Mouse (Mus musculus): ENCODE measurements around the gene Myg1.
"Not testable (repeated sequence)": the region's sequence is repeated elsewhere in the genome, so short reads cannot be mapped to it uniquely, and the experiment has no call there.

The Myg1 gene

GRCm38 (mm10) chr15:102331610-102332015, at the start of gene Myg1:
Gene Myg1 (plus strand): TSS chr15:102331709.
- DNase-seq (ENCODE audit: extremely low read depth, insufficient read length, low spot score): peak; percentile 86

GRCm38 (mm10) chr15:102282463-102283292, 48.8 kb upstream of the Myg1 start:
- DNase-seq (ENCODE audit: extremely low read depth, insufficient read length, low spot score): no peak

- DNase-seq (ENCODE audit: extremely low read depth, insufficient read length, low spot score): no peak
These were observed 47.9 kb upstream of the Myg1 start for GRCm38 (mm10) chr15:102283648-102284047.

GRCm38 (mm10) chr15:102287395-102287794, 44.1 kb upstream of the Myg1 start:
- no peak for DNase-seq (ENCODE audit: extremely low read depth, insufficient read length, low spot score)

- peak; percentile 90 for DNase-seq (ENCODE audit: extremely low read depth, insufficient read length, low spot score)
These were observed 35.7 kb upstream of the Myg1 start, which contains the start of gene Espl1 for GRCm38 (mm10) chr15:102295633-102296367. Gene Espl1 (plus strand): TSS chr15:102296266.

- no peak for DNase-seq (ENCODE audit: extremely low read depth, insufficient read length, low spot score)
These were observed 35.0 kb upstream of the Myg1 start for GRCm38 (mm10) chr15:102296368-102297006.

- no peak for DNase-seq (ENCODE audit: extremely low read depth, insufficient read length, low spot score)
These were observed 29.0 kb upstream of the Myg1 start for GRCm38 (mm10) chr15:102302542-102302941.

GRCm38 (mm10) chr15:102308717-102309116, 22.8 kb upstream of the Myg1 start:
- DNase-seq (ENCODE audit: extremely low read depth, insufficient read length, low spot score): no peak

- no peak for DNase-seq (ENCODE audit: extremely low read depth, insufficient read length, low spot score)
These were observed 21.2 kb upstream of the Myg1 start for GRCm38 (mm10) chr15:102310074-102310845.

- DNase-seq (ENCODE audit: extremely low read depth, insufficient read length, low spot score): no peak
These were observed 20.0 kb upstream of the Myg1 start for GRCm38 (mm10) chr15:102311489-102311888.

- DNase-seq (ENCODE audit: extremely low read depth, insufficient read length, low spot score): no peak
These were observed 16.2 kb upstream of the Myg1 start for GRCm38 (mm10) chr15:102315292-102315691.

- peak; percentile 20 for DNase-seq (ENCODE audit: extremely low read depth, insufficient read length, low spot score)
These were observed 15.2 kb upstream of the Myg1 start for GRCm38 (mm10) chr15:102316263-102316662.

- DNase-seq (ENCODE audit: extremely low read depth, insufficient read length, low spot score): peak; percentile 44
These were observed 6.6 kb upstream of the Myg1 start for GRCm38 (mm10) chr15:102324654-102325473.

- DNase-seq (ENCODE audit: extremely low read depth, insufficient read length, low spot score): peak; percentile 84
These were observed 5.4 kb upstream of the Myg1 start, which contains the start of gene Pfdn5 for GRCm38 (mm10) chr15:102326022-102326576. Gene Pfdn5 (plus strand): TSS chr15:102326116.

GRCm38 (mm10) chr15:102326892-102327291, 4.6 kb upstream of the Myg1 start:
- no peak for DNase-seq (ENCODE audit: extremely low read depth, insufficient read length, low spot score)

GRCm38 (mm10) chr15:102335254-102335653, 3.7 kb downstream of the Myg1 start:
- no peak for DNase-seq (ENCODE audit: extremely low read depth, insufficient read length, low spot score)

- not testable (repeated sequence) for DNase-seq (ENCODE audit: extremely low read depth, insufficient read length, low spot score)
These were observed 4.4 kb downstream of the Myg1 start for GRCm38 (mm10) chr15:102335925-102336324.

- no peak for DNase-seq (ENCODE audit: extremely low read depth, insufficient read length, low spot score)
These were observed 5.4 kb downstream of the Myg1 start for GRCm38 (mm10) chr15:102336946-102337345.

GRCm38 (mm10) chr15:102339612-102340011, 8.1 kb downstream of the Myg1 start:
- DNase-seq (ENCODE audit: extremely low read depth, insufficient read length, low spot score): no peak

All from 3134 (cell line).